Mouse (Mus musculus) small intestine, adult 10 weeks (tissue): ENCODE data around the gene Arhgap33. TPM values are rescaled to one million over a fixed set of nuclear protein-coding genes. Genes with fewer than 3 reads are reported as not detected.

ENCODE experiments used
- polyA plus RNA-seq: library from polyadenylated mRNA; stranded (reverse); fragments of 350-450 nt; fragmentation: Illumina TruSeq; extraction: RNeasy Lipid Tissue Mini Kit (QIAGEN cat#74804); gene quantifications from one replicate; pipeline ENCODE4 v1.2.3, GENCODE M21; 2014; ENCODE audit warnings: low replicate concordance

Gene Arhgap33
- polyA plus RNA-seq, result 0.11 TPM

GRCm38 (mm10) chr7:30534633-30535577 is at the start of gene Arhgap33:
Arhgap33 (minus strand) TSS chr7:30535060.

GRCm38 (mm10) chr7:30564970-30565571 is 30.2 kb upstream of the Arhgap33 start, which contains the start of gene Igflr1:
Igflr1 (plus strand) TSS chr7:30565427.

GRCm38 (mm10) chr7:30563117-30563905 is 28.5 kb upstream of the Arhgap33 start, which contains the start of the genes U2af1l4, Gm49396 and Psenen:
U2af1l4 (plus strand) TSS chr7:30563301.
Gm49396 (plus strand) TSS chr7:30563344.
Psenen (minus strand) TSS chr7:30563627.

GRCm38 (mm10) chr7:30559443-30559954 is 24.6 kb upstream of the Arhgap33 start, which contains the start of gene Lin37:
Lin37 (minus strand) TSS chr7:30559838.

GRCm38 (mm10) chr7:30552102-30553020 is 17.5 kb upstream of the Arhgap33 start, which contains the start of the genes Hspb6 and Proser3:
Hspb6 (plus strand) TSS chr7:30552178.
Proser3 (minus strand) TSS chr7:30552299.

GRCm38 (mm10) chr7:30493401-30493931 is 41.4 kb downstream of the Arhgap33 start, which contains the start of gene Prodh2:
Prodh2 (plus strand) TSS chr7:30493622.

Other genes with a start within 250 kb of the Arhgap33 start
- gene Clip3, start 243.3 kb downstream of the Arhgap33 start, polyA plus RNA-seq, result 1.2 TPM
- 2.9 TPM for gene Alkbh6, start 226.3 kb downstream of the Arhgap33 start, polyA plus RNA-seq
- gene Syne4, start 220.3 kb downstream of the Arhgap33 start, polyA plus RNA-seq, result 1.6 TPM
- gene E130208F15Rik, start 213.3 kb downstream of the Arhgap33 start, polyA plus RNA-seq, result 0.71 TPM
- 1.3 TPM for gene Sdhaf1, start 211.2 kb downstream of the Arhgap33 start, polyA plus RNA-seq
- gene Lrfn3, start 172.3 kb downstream of the Arhgap33 start, polyA plus RNA-seq, result 0.41 TPM
- 2.8 TPM for gene Tyrobp, start 121.3 kb downstream of the Arhgap33 start, polyA plus RNA-seq
- not detected for gene Hcst, start 115.2 kb downstream of the Arhgap33 start, polyA plus RNA-seq
- 0.67 TPM for gene Nfkbid, start 113.3 kb downstream of the Arhgap33 start, polyA plus RNA-seq
- gene Aplp1, start 89.5 kb downstream of the Arhgap33 start, polyA plus RNA-seq, result 9.8 TPM
- not detected for gene Kirrel2, start 77.4 kb downstream of the Arhgap33 start, polyA plus RNA-seq
- 0.15 TPM for gene Nphs1, start 76.7 kb downstream of the Arhgap33 start, polyA plus RNA-seq
- not detected for gene Prodh2, start 41.4 kb downstream of the Arhgap33 start, polyA plus RNA-seq
- gene Hspb6, start 17.1 kb upstream of the Arhgap33 start, polyA plus RNA-seq, result 28.5 TPM
- gene Proser3, start 17.2 kb upstream of the Arhgap33 start, polyA plus RNA-seq, result 0.97 TPM
- not detected for gene Lin37, start 24.8 kb upstream of the Arhgap33 start, polyA plus RNA-seq
- 2.6 TPM for gene U2af1l4, start 28.2 kb upstream of the Arhgap33 start, polyA plus RNA-seq
- 6.2 TPM for gene Gm49396, start 28.3 kb upstream of the Arhgap33 start, polyA plus RNA-seq
- 17.3 TPM for gene Psenen, start 28.6 kb upstream of the Arhgap33 start, polyA plus RNA-seq
- gene Igflr1, start 30.4 kb upstream of the Arhgap33 start, polyA plus RNA-seq, result not detected
- gene Kmt2b, start 53.7 kb upstream of the Arhgap33 start, polyA plus RNA-seq, result 4.6 TPM
- not detected for gene Zbtb32, start 63.8 kb upstream of the Arhgap33 start, polyA plus RNA-seq
- not detected for gene Upk1a, start 77.8 kb upstream of the Arhgap33 start, polyA plus RNA-seq
- 1,034 TPM for gene Cox6b1, start 91.1 kb upstream of the Arhgap33 start, polyA plus RNA-seq
- not detected for gene Etv2, start 100.8 kb upstream of the Arhgap33 start, polyA plus RNA-seq
- gene Rbm42, start 115.3 kb upstream of the Arhgap33 start, polyA plus RNA-seq, result not detected
- gene Haus5, start 129.9 kb upstream of the Arhgap33 start, polyA plus RNA-seq, result 2.8 TPM
- gene Pmis2, start 136.5 kb upstream of the Arhgap33 start, polyA plus RNA-seq, result not detected
- not detected for gene 2200002J24Rik, start 163.9 kb upstream of the Arhgap33 start, polyA plus RNA-seq
- not detected for gene Atp4a, start 177.1 kb upstream of the Arhgap33 start, polyA plus RNA-seq
- 4.8 TPM for gene Tmem147, start 194.5 kb upstream of the Arhgap33 start, polyA plus RNA-seq
- not detected for gene Gapdhs, start 208.6 kb upstream of the Arhgap33 start, polyA plus RNA-seq
- 0.15 TPM for gene Sbsn, start 216.4 kb upstream of the Arhgap33 start, polyA plus RNA-seq
- not detected for gene Dmkn, start 228.7 kb upstream of the Arhgap33 start, polyA plus RNA-seq